Mouse (Mus musculus) ES-E14 (cell line): ENCODE data around the gene Gm28305. TPM values are rescaled to one million over a fixed set of nuclear protein-coding genes. Genes with fewer than 3 reads are reported as not detected.
A peak's percentile ranks its signal among the peaks of the same experiment; 100 is the strongest.

Experiments used
- DNase-seq: peaks from one replicate; pipeline ENCODE4 v3.0.0-alpha.2; 2013; ENCODE audit warnings: low read depth, low spot score
- H3K27ac ChIP-seq: 2 replicates; pipeline ENCODE4 v1.5.1; 2012; ENCODE audit warnings: low read depth, mild to moderate bottlenecking, low read length, moderate library complexity, mixed read lengths; ENCODE audit not compliant: poor library complexity, insufficient read depth, severe bottlenecking
- H3K36me3 ChIP-seq: 2 replicates; pipeline ENCODE4 v1.6.1; 2012; ENCODE audit warnings: mild to moderate bottlenecking, low read length, moderate library complexity, mixed read lengths; ENCODE audit not compliant: control insufficient read depth, poor library complexity, insufficient read depth, severe bottlenecking
- H3K4me1 ChIP-seq, 2 experiments: fragments of 150-350 bp in 1 of 2; sonication (generic) in 1 of 2; 2 replicates each; pipeline ENCODE4 v1.6.1; 2012; ENCODE audit warnings: low read length in 2 of 2, mild to moderate bottlenecking in 1 of 2, mixed read lengths in 1 of 2; ENCODE audit not compliant: control insufficient read depth in 2 of 2, insufficient read depth in 2 of 2, poor library complexity in 1 of 2
- H3K4me3 ChIP-seq, 2 experiments: fragments of 150-350 bp in 1 of 2; sonication (generic) in 1 of 2; 2 replicates each; pipeline ENCODE4 v1.5.1; 2012; ENCODE audit warnings: low read length in 2 of 2, low read depth in 1 of 2, mild to moderate bottlenecking in 1 of 2, mixed read lengths in 1 of 2; ENCODE audit not compliant: insufficient read depth in 1 of 2, poor library complexity in 1 of 2, severe bottlenecking in 1 of 2
- H3K9ac ChIP-seq: 2 replicates; pipeline ENCODE4 v1.6.1; 2012; ENCODE audit warnings: low read depth, mild to moderate bottlenecking, low read length, mixed read lengths; ENCODE audit not compliant: poor library complexity, insufficient read depth, severe bottlenecking
- H3K9me3 ChIP-seq: fragments of 150-350 bp; sonication (generic); 2 replicates; pipeline ENCODE4 v1.6.1; 2012; ENCODE audit warnings: low read depth, mild to moderate bottlenecking, low read length; ENCODE audit not compliant: control insufficient read depth, insufficient read depth
- CHD2 ChIP-seq: IDR thresholded peaks from 2 replicates; pipeline ENCODE4 v1.6.1; 2014; ENCODE audit warnings: mild to moderate bottlenecking, low read depth, low read length, inconsistent platforms
- HCFC1 ChIP-seq: IDR thresholded peaks from 2 replicates; pipeline ENCODE4 v1.6.1; 2012; ENCODE audit warnings: low read length, inconsistent platforms, borderline replicate concordance; ENCODE audit not compliant: insufficient read depth
- MAFK ChIP-seq: IDR thresholded peaks from 2 replicates; pipeline ENCODE4 v1.6.1; 2014; ENCODE audit warnings: mild to moderate bottlenecking, low read depth, low read length, inconsistent platforms; ENCODE audit not compliant: insufficient read depth
- ZC3H11A ChIP-seq: IDR thresholded peaks from 2 replicates; pipeline ENCODE4 v1.6.1; 2012; ENCODE audit warnings: low read depth, mild to moderate bottlenecking, inconsistent platforms, low read length, borderline replicate concordance
- ZNF384 ChIP-seq: IDR thresholded peaks from 2 replicates; pipeline ENCODE4 v1.6.1; 2012; ENCODE audit warnings: low read depth, low read length, inconsistent platforms
- in situ Hi-C, 2 experiments: fragments of 600-800 bp; cut with MboI; formaldehyde crosslinking; loops; one replicate each; pipeline ENCODE4 v1.15.1; 2025; ENCODE audit warnings: low sequenced_read_pairs in 2 of 2, inconsistent platforms in 1 of 2; ENCODE audit not compliant: unreplicated experiment in 2 of 2
- total RNA-seq: library from RNA; depleted of rRNA; stranded (reverse); fragments of 300-350 nt; gene quantifications from 2 replicates; pipeline ENCODE4 v1.2.3, GENCODE M21; 2012

Gene Gm28305
- total RNA-seq, 1 experiment, result not detected

GRCm38 (mm10) chr9:104080038-104080437, 39.6 kb downstream of the Gm28305 start:
- Histone ChIP-seq H3K36me3 (peaks cover 2% of the 10 kb centered on the region; the same call in 1 of the 2 replicates), H3K27ac (no peak overlapping the region), H3K4me1 (peaks cover 3 to 8% of the 10 kb centered on the region in 2 experiments; a peak in 2 of 4 replicates), H3K9ac (no peak overlapping the region), H3K4me3 (no peak overlapping the region), H3K9me3 (no peaks in the 10 kb centered on the region)
- DNase-seq, result no peak
- TF ChIP-seq CHD2 (no peak), ZNF384 (no peak), MAFK (no peak), ZC3H11A (no peak), HCFC1 (no peak)
- in situ Hi-C loops, result no loop called here

DNA sequence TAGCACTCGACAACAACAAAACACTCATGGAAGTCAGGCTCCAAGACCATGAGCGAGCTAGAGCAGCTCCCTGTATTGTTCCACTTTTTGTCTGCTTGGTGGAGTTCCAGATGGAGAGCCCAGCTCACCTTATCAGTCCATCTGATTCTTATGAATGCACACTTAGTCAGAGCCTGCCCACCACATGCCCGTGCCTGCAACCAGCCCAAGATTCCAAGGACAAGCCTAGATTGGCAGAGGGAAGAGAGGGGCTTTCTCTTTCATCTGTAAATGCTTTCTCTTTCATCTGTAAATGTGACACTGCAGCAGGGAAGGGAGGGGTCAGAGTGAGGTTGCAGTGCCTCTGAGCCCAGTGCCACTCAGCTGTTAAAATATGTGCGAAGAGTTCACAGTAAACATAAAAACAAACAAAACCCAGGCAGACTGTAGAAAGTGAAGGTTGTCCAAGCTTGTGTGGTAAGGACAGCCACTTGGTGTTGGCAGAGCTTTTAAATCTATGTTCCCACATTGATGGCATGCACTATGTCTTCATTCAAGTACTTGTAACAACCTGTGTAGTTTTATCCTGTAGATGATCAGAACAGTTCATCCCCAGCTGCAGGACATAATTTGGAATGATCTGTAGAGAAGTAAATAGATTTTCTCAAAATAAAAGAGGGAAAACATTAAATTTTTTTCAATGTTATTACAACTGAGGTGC, 45.4 kb downstream of the Gm28305 start:
- Histone ChIP-seq H3K9ac (no peak overlapping the region), H3K36me3 (no peaks in the 10 kb centered on the region), H3K4me3 (no peak overlapping the region), H3K9me3 (no peaks in the 10 kb centered on the region), H3K4me1 (peaks cover 13 to 14% of the 10 kb centered on the region in 2 experiments; a peak in 3 of 4 replicates), H3K27ac (no peak overlapping the region; the same call in 1 of the 2 replicates)
- no peak for TF ChIP-seq ZC3H11A
- no peak for TF ChIP-seq HCFC1
- no peak for TF ChIP-seq ZNF384
- no peak for TF ChIP-seq MAFK
- TF ChIP-seq CHD2, result no peak
- DNase-seq, result no peak
- in situ Hi-C loops, result no loop called here

GRCm38 (mm10) chr9:104088555-104088954, 48.1 kb downstream of the Gm28305 start:
- H3K36me3 ChIP-seq, result no peaks in the 10 kb centered on the region
- DNase-seq, result no peak
- H3K4me3 ChIP-seq, result 0 out of 4 replicates have a peak overlapping the region, but pooled peaks of 1 of the 2 experiments have one; percentile 17
- no peak overlapping the region for H3K27ac ChIP-seq
- in situ Hi-C loops, result no loop called here
- no peak overlapping the region for H3K9ac ChIP-seq
- H3K4me1 ChIP-seq, result peaks cover 13 to 14% of the 10 kb centered on the region in 2 experiments; a peak in 3 of 4 replicates
- TF ChIP-seq ZNF384 (0 out of 2 replicates have a peak, but pooled peaks have one; percentile 50), ZC3H11A (no peak)
- no peaks in the 10 kb centered on the region for H3K9me3 ChIP-seq

DNA sequence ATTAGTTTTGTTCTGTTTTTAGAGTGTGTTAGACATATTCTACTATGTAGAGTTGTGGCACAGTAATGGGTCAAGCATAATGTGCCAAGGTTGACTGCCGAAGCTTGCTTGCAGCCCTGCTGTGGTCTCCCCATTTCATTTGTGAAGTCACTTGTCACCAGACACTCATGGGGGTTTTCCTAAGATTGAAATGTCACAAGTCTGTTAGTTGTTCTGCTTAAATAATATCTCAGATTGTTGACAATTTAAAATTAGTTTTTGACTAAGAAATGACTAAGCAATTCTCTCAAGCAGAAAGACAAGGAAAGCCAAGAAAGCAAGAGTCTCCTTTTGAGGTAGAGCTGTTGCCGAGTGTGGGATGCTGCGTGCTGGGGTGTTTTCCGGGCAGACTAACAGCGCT, 52.5 kb downstream of the Gm28305 start:
- no peaks in the 10 kb centered on the region for H3K36me3 ChIP-seq
- no peak for DNase-seq
- H3K4me3 ChIP-seq, result no peak overlapping the region
- in situ Hi-C loops, result no loop called here
- no peak overlapping the region for H3K9ac ChIP-seq
- H3K4me1 ChIP-seq, result no peaks in the 10 kb centered on the region
- TF ChIP-seq HCFC1 (no peak), ZNF384 (no peak), MAFK (no peak), ZC3H11A (no peak), CHD2 (no peak)
- H3K27ac ChIP-seq, result no peak overlapping the region
- no peaks in the 10 kb centered on the region for H3K9me3 ChIP-seq

GRCm38 (mm10) chr9:104098256-104098655, 57.8 kb downstream of the Gm28305 start:
- Histone ChIP-seq H3K27ac (no peak overlapping the region), H3K4me1 (peaks cover 4 to 19% of the 10 kb centered on the region in 2 experiments; a peak in 3 of 4 replicates), H3K4me3 (no peak overlapping the region), H3K9me3 (no peaks in the 10 kb centered on the region), H3K9ac (no peak overlapping the region), H3K36me3 (no peaks in the 10 kb centered on the region)
- in situ Hi-C loops, result no loop called here
- DNase-seq, result no peak
- TF ChIP-seq CHD2 (no peak), ZNF384 (no peak), MAFK (no peak), ZC3H11A (no peak), HCFC1 (no peak)
